In genomic region chr13:28635230-28635950, GRCm38 (mm10) we compare ENCODE assay signal across 12 mouse cellular contexts.
DNase-seq lines count a peak whose midpoint lies in the region; ATAC-seq lines count a peak whose summit lies in the region.
"Had no signal": no experiment of that assay in that cellular context is flagged by ENCODE, and none has a peak within 500 bp of the region (broad histone marks: within the 10 kb centered on the region; RNA-seq: fewer than 3 reads in every experiment).

No protein-coding gene starts in this region.

- DNase-seq in heart, postnatal 10 days = no peak
- peak; percentile 41 for DNase-seq in lung, postnatal 10 days
- DNase-seq in lung, adult 18-20 months = no peak
- DNase-seq in embryonic facial prominence, embryonic 14.5 days (ENCODE audit: low spot score) = no peak
- DNase-seq in ovary, postnatal 14 days (ENCODE audit: low spot score) = no peak
- DNase-seq in ovary, adult 18-20 months (ENCODE audit: low spot score) = no peak
- DNase-seq: cerebellum, postnatal 36 days; thymus, adult 2 months had no signal

- no peaks in the 10 kb centered on the region for H3K27me3 ChIP-seq in heart, embryonic 12.5 days (replicated peaks)
- no peaks in the 10 kb centered on the region for H3K27me3 ChIP-seq in embryonic facial prominence, embryonic 14.5 days (replicated peaks; ENCODE audit: control insufficient read depth, insufficient read depth, low read length)
- no peaks in the 10 kb centered on the region for H3K27me3 ChIP-seq in limb, embryonic 12.5 days
- H3K27me3 ChIP-seq: CH12.LX; limb, embryonic 15.5 days had no signal

- no peak overlapping the region for H3K4me3 ChIP-seq in heart, embryonic 12.5 days
- no peak overlapping the region for H3K4me3 ChIP-seq in embryonic facial prominence, embryonic 14.5 days (ENCODE audit: low read depth, low read length)
- H3K4me3 ChIP-seq in limb, embryonic 12.5 days (replicated peaks) = no peak overlapping the region
- H3K4me3 ChIP-seq: limb, embryonic 15.5 days had no signal

- intact Hi-C loops in heart, postnatal 10 days (cut with DNase I) = no loop called here

- 0 out of 2 replicates have a peak overlapping the region, but pooled peaks have one; percentile 25 for H3K27ac ChIP-seq in heart, embryonic 12.5 days (ENCODE audit: poor library complexity, severe bottlenecking)
- 0 out of 2 replicates have a peak overlapping the region, but pooled peaks have one; percentile 33 for H3K27ac ChIP-seq in embryonic facial prominence, embryonic 14.5 days (replicated peaks; ENCODE audit: low read depth, low read length)
- H3K27ac ChIP-seq in limb, embryonic 12.5 days = peak overlapping the region; percentile 76
- H3K27ac ChIP-seq: limb, embryonic 15.5 days had no signal

- ATAC-seq in heart, embryonic 12.5 days (ENCODE audit: insufficient number of reproducible peaks, low FRiP score) = no peak
- no peak for ATAC-seq in embryonic facial prominence, embryonic 14.5 days (ENCODE audit: low read depth)
- ATAC-seq in limb, embryonic 12.5 days (ENCODE audit: insufficient number of reproducible peaks, insufficient read depth, low FRiP score, low TSS enrichment, low read depth) = no peak

- no peak overlapping the region for H3K9ac ChIP-seq in heart, embryonic 12.5 days
- no peak overlapping the region for H3K9ac ChIP-seq in embryonic facial prominence, embryonic 14.5 days (ENCODE audit: low read depth, low read length)
- no peak overlapping the region for H3K9ac ChIP-seq in limb, embryonic 12.5 days (replicated peaks)
- H3K9ac ChIP-seq: limb, embryonic 15.5 days had no signal

- H3K4me2 ChIP-seq in heart, embryonic 12.5 days = no peak overlapping the region
- H3K4me2 ChIP-seq in embryonic facial prominence, embryonic 14.5 days (ENCODE audit: low read depth, low read length) = no peak overlapping the region
- 0 out of 2 replicates have a peak overlapping the region, but pooled peaks have one; percentile 0 for H3K4me2 ChIP-seq in limb, embryonic 12.5 days
- H3K4me2 ChIP-seq: limb, embryonic 15.5 days had no signal

- H3K36me3 ChIP-seq in heart, embryonic 12.5 days = no peaks in the 10 kb centered on the region
- H3K36me3 ChIP-seq in embryonic facial prominence, embryonic 14.5 days (ENCODE audit: control insufficient read depth, insufficient read depth, low read length) = 0 out of 2 replicates have a peak, but pooled peaks cover 3% of the 10 kb centered on the region
- H3K36me3 ChIP-seq in limb, embryonic 12.5 days = peaks cover 21% of the 10 kb centered on the region; the same call in 1 of the 2 replicates
- H3K36me3 ChIP-seq: limb, embryonic 15.5 days had no signal

- 0 out of 2 replicates have a peak, but pooled peaks cover 4% of the 10 kb centered on the region for H3K9me3 ChIP-seq in heart, embryonic 12.5 days (replicated peaks)
- H3K9me3 ChIP-seq in embryonic facial prominence, embryonic 14.5 days (ENCODE audit: control insufficient read depth, low read length) = peaks cover 4% of the 10 kb centered on the region; the same call in 1 of the 2 replicates
- no peaks in the 10 kb centered on the region for H3K9me3 ChIP-seq in limb, embryonic 12.5 days
- H3K9me3 ChIP-seq: limb, embryonic 15.5 days had no signal

- peaks cover 21% of the 10 kb centered on the region for H3K4me1 ChIP-seq in heart, embryonic 12.5 days (replicated peaks)
- peaks cover 30% of the 10 kb centered on the region for H3K4me1 ChIP-seq in embryonic facial prominence, embryonic 14.5 days (ENCODE audit: control insufficient read depth, insufficient read depth, low read length)
- H3K4me1 ChIP-seq in limb, embryonic 12.5 days (replicated peaks) = peaks cover 46% of the 10 kb centered on the region

- WGBS in heart, embryonic 12.5 days = 15% methylated on average over 3 of the region's 3 CpGs
- 46% methylated on average over 3 of the region's 3 CpGs for WGBS in embryonic facial prominence, embryonic 14.5 days
- 34% methylated on average over 3 of the region's 3 CpGs for WGBS in limb, embryonic 12.5 days

Comparison
In these comparisons a context has a peak if more than half of its experiments do, and no peak if none do; other contexts are left out.
1. H3K27ac ChIP-seq: peak in every context shown above with its lines; median percentile 76 in limb, embryonic 12.5 days; 33 in embryonic facial prominence, embryonic 14.5 days; 25 in heart, embryonic 12.5 days.